Mouse (Mus musculus) CD4-positive, CD25-positive, alpha-beta regulatory T cell, adult 2 months (primary cell): ENCODE measurements around the gene Vps8.

ENCODE experiments used
- DNase-seq: peaks from one replicate; pipeline ENCODE4 v3.0.0-alpha.2; 2012; ENCODE audit warnings: low read depth, low spot score

Vps8 gene

GRCm38 (mm10) chr16:21477074-21477473 is 54.2 kb downstream of the Vps8 start:
- DNase-seq: no peak

GRCm38 (mm10) chr16:21478376-21478775 is 55.5 kb downstream of the Vps8 start:
- no peak for DNase-seq

GRCm38 (mm10) chr16:21483803-21484202 is 60.9 kb downstream of the Vps8 start:
- DNase-seq: no peak

- DNase-seq: no peak
These were observed 62.8 kb downstream of the Vps8 start for GRCm38 (mm10) chr16:21485716-21486115.

- peak; percentile 71 for DNase-seq
These were observed 65.5 kb downstream of the Vps8 start for GRCm38 (mm10) chr16:21488413-21488812.

- no peak for DNase-seq
These were observed 69.4 kb downstream of the Vps8 start for GRCm38 (mm10) chr16:21492346-21492745.

GRCm38 (mm10) chr16:21492894-21493293 is 70.0 kb downstream of the Vps8 start:
- DNase-seq: no peak

GRCm38 (mm10) chr16:21494681-21495080 is 71.8 kb downstream of the Vps8 start:
- DNase-seq: no peak

GRCm38 (mm10) chr16:21496799-21497198 is 73.9 kb downstream of the Vps8 start:
- DNase-seq: no peak

- DNase-seq: no peak
These were observed 74.7 kb downstream of the Vps8 start for GRCm38 (mm10) chr16:21497627-21498026.

- DNase-seq: no peak
These were observed 76.1 kb downstream of the Vps8 start for GRCm38 (mm10) chr16:21498984-21499383.

- DNase-seq: no peak
These were observed 76.7 kb downstream of the Vps8 start for GRCm38 (mm10) chr16:21499656-21500055.

- DNase-seq: no peak
These were observed 95.9 kb downstream of the Vps8 start for GRCm38 (mm10) chr16:21518833-21519232.

GRCm38 (mm10) chr16:21519785-21520184 is 96.9 kb downstream of the Vps8 start:
- DNase-seq: no peak

GRCm38 (mm10) chr16:21523738-21524137 is 100.8 kb downstream of the Vps8 start:
- no peak for DNase-seq

GRCm38 (mm10) chr16:21525376-21525775 is 102.5 kb downstream of the Vps8 start:
- DNase-seq: no peak

GRCm38 (mm10) chr16:21527271-21528007 is 104.5 kb downstream of the Vps8 start:
- no peak for DNase-seq

- DNase-seq: no peak
These were observed 110.6 kb downstream of the Vps8 start for GRCm38 (mm10) chr16:21533503-21533902.

GRCm38 (mm10) chr16:21536240-21537005 is 113.5 kb downstream of the Vps8 start:
- DNase-seq: no peak

- peak; percentile 5 for DNase-seq
These were observed 114.4 kb downstream of the Vps8 start for GRCm38 (mm10) chr16:21537312-21537711.

- peak; percentile 4 for DNase-seq
These were observed 116.0 kb downstream of the Vps8 start for GRCm38 (mm10) chr16:21538889-21539288.

GRCm38 (mm10) chr16:21542559-21542958 is 119.6 kb downstream of the Vps8 start:
- DNase-seq: no peak

GRCm38 (mm10) chr16:21547446-21547845 is 124.5 kb downstream of the Vps8 start:
- DNase-seq: no peak
